Mouse (Mus musculus) lung, postnatal 0 days (tissue): ENCODE measurements at regions not wholly inside any gene's neighbourhood (a gene's known extent, or its start where the extent isn't known, plus 50 kb on each side); places are given as distances from the start of the nearest gene placed in this dataset.

Experiments used
- ATAC-seq: fragments of 200-750 bp; cut with Nextera tagmentation; 2 replicates; pipeline ENCODE4 v1.8.0; 2017; ENCODE audit warnings: moderate library complexity
- DNase-seq: peaks from one replicate; pipeline ENCODE4 v3.0.0-alpha.2; 2016; ENCODE audit warnings: low spot score
- H3K27ac ChIP-seq: fragments of 300-500 bp; sonication (generic); 2 replicates; pipeline ENCODE4 v1.5.1; 2014; ENCODE audit warnings: antibody characterized with exemption, mild to moderate bottlenecking, low read length, mixed read lengths
- H3K27me3 ChIP-seq: fragments of 300-500 bp; sonication (generic); replicated peaks from 2 replicates; pipeline ENCODE4 v1.6.1; 2014; ENCODE audit warnings: low read length, mixed read lengths; ENCODE audit not compliant: insufficient read depth
- H3K36me3 ChIP-seq: fragments of 300-500 bp; sonication (generic); 2 replicates; pipeline ENCODE4 v1.6.1; 2014; ENCODE audit warnings: low read length, mixed read lengths; ENCODE audit not compliant: insufficient read depth
- H3K4me1 ChIP-seq: fragments of 300-500 bp; sonication (generic); 2 replicates; pipeline ENCODE4 v1.6.1; 2014; ENCODE audit warnings: antibody characterized with exemption, low read depth, low read length, mixed read lengths; ENCODE audit not compliant: insufficient read depth
- H3K4me2 ChIP-seq: fragments of 300-500 bp; sonication (generic); replicated peaks from 2 replicates; pipeline ENCODE4 v1.6.1; 2014; ENCODE audit warnings: low read depth, mild to moderate bottlenecking, low read length, moderate library complexity, mixed read lengths
- H3K4me3 ChIP-seq: fragments of 300-500 bp; sonication (generic); 2 replicates; pipeline ENCODE4 v1.5.1; 2014; ENCODE audit warnings: low read depth, low read length
- H3K9ac ChIP-seq: fragments of 300-500 bp; sonication (generic); replicated peaks from 2 replicates; pipeline ENCODE4 v1.6.1; 2014; ENCODE audit warnings: low read depth, mild to moderate bottlenecking
- H3K9me3 ChIP-seq: fragments of 300-500 bp; sonication (generic); 2 replicates; pipeline ENCODE4 v1.6.1; 2016; ENCODE audit warnings: low read length, mixed read lengths
- CTCF ChIP-seq: IDR thresholded peaks from 2 replicates; pipeline ENCODE4 v1.5.1; 2016; ENCODE audit warnings: antibody characterized with exemption, mild to moderate bottlenecking
- EP300 ChIP-seq: IDR thresholded peaks from 2 replicates; pipeline ENCODE4 v1.6.1; 2016; ENCODE audit warnings: antibody characterized with exemption, mild to moderate bottlenecking, control low read depth
- WGBS: fragments of 180-500 bp; shearing (Covaris S2); extraction: QIAGEN DNeasy Blood & Tissue Kit; methylation state at CpG from one replicate; pipeline ENCODE4 v1.1.7; 2014; 5-methylcytosine and 5-hydroxymethylcytosine counted together

DNA sequence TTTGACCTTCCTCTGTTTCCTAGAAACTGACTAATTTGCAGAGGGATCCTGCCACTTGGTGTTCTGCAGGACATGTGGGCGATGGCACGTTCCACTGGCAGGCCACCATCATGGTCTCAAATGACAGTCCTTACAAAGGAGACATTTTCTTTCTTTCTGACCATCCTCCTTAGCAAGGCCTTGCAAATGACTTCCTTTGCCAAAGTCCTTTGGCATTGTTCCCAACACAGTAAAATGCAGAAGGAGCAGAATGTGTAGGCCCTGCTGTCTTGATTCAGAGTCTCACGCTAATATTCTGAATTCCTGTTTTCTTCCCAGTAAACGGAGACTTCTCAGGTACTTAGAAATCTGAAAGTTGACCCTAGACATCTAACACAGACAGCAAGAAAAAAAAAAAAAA, 308.3 kb upstream of the Cxadr start:
- Histone ChIP-seq H3K4me1 (no peaks in the 10 kb centered on the region), H3K9me3 (no peaks in the 10 kb centered on the region), H3K9ac (no peak overlapping the region), H3K27me3 (no peaks in the 10 kb centered on the region), H3K4me3 (no peak overlapping the region), H3K4me2 (no peak overlapping the region), H3K27ac (no peak overlapping the region), H3K36me3 (no peaks in the 10 kb centered on the region)
- ATAC-seq (no peak), DNase-seq (no peak)
- TF ChIP-seq EP300 (no peak), CTCF (no peak)
- WGBS: 66% methylated on average over 4 of the region's 4 CpGs

GRCm38 (mm10) chr16:77989791-77990325, 311.4 kb upstream of the Cxadr start:
- WGBS: 65% methylated on average over 4 of the region's 4 CpGs
- Histone ChIP-seq H3K4me2 (no peak overlapping the region), H3K9ac (no peak overlapping the region), H3K36me3 (no peaks in the 10 kb centered on the region), H3K4me1 (no peaks in the 10 kb centered on the region), H3K4me3 (no peak overlapping the region), H3K27ac (no peak overlapping the region), H3K9me3 (no peaks in the 10 kb centered on the region), H3K27me3 (no peaks in the 10 kb centered on the region)
- no peak for ATAC-seq
- DNase-seq: no peak
- no peak for TF ChIP-seq CTCF

DNA sequence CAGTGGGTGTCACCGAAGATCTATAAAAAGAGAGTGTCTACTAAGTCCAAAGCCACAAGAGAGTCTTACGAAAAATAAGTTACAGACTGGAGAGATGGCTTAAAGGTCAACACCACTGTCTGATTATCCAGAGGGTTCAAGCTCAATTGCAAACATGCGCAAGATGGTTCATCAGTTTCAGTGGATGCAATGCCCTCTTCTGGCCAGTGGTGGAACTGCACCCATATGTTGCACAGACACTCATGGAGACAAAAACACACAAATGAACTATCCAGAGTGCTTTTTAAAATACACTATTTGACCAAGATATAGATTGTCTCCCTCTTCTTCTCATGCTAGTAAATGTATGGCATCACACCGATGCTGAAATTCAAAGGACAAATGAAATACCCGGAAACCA, 312.1 kb upstream of the Cxadr start:
- DNase-seq (no peak), ATAC-seq (no peak)
- Histone ChIP-seq H3K4me2 (no peak overlapping the region), H3K9ac (no peak overlapping the region), H3K4me3 (no peak overlapping the region), H3K9me3 (no peaks in the 10 kb centered on the region), H3K27ac (no peak overlapping the region), H3K36me3 (no peaks in the 10 kb centered on the region), H3K27me3 (no peaks in the 10 kb centered on the region), H3K4me1 (no peaks in the 10 kb centered on the region)
- WGBS: 97% methylated on average over 5 of the region's 5 CpGs
- TF ChIP-seq EP300: no peak
- TF ChIP-seq CTCF: peak; percentile 61

DNA sequence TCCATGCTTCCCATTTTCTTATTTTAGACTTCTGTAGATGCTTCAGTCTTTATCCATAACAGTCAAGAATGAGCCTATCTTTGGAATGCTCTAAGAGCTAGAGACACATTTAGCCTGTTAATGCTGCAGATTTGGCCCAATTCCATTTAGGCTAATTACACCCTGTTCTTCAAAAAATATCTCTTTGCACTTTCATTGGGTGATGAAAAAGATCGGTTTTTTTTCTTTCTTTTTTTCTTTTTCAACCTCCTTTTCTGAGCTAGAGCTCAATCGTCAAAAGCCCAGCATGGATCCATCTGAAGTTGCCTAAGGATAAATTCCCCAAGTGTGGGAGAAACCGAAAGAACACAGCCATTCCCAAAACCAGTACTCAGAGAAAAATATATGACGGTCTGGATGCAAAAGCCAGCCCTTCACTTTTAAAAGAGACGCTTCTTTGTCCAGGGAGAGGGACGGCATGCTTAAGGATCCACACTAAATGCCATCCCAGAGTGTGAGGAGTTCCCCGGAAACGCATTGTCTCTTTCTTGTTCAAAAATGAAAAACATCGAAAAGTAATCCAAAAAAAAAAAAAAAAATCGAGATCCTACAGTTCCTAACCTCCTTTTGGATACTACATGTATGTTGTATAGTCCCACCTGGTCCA, 314.3 kb upstream of the Cxadr start:
- DNase-seq (no peak), ATAC-seq (no peak)

GRCm38 (mm10) chr16:77948785-77949184, 346.9 kb upstream of the Gm11146 start:
- no peak for DNase-seq
- TF ChIP-seq CTCF (no peak), EP300 (no peak)
- no peak for ATAC-seq
- Histone ChIP-seq H3K4me2 (no peak overlapping the region), H3K4me1 (no peaks in the 10 kb centered on the region), H3K9me3 (no peaks in the 10 kb centered on the region), H3K27ac (no peak overlapping the region), H3K27me3 (no peaks in the 10 kb centered on the region), H3K4me3 (no peak overlapping the region), H3K9ac (no peak overlapping the region), H3K36me3 (no peaks in the 10 kb centered on the region)
- 36% methylated on average over 1 of the region's 1 CpGs for WGBS

More for the DNA sequence above, 314.3 kb upstream of the Cxadr start:
- Histone ChIP-seq H3K9me3 (no peaks in the 10 kb centered on the region), H3K4me1 (no peaks in the 10 kb centered on the region), H3K27me3 (no peaks in the 10 kb centered on the region), H3K27ac (no peak overlapping the region), H3K4me3 (no peak overlapping the region), H3K4me2 (no peak overlapping the region), H3K9ac (no peak overlapping the region), H3K36me3 (no peaks in the 10 kb centered on the region)
- no peak for TF ChIP-seq CTCF
- no peak for TF ChIP-seq EP300
- 76% methylated on average over 10 of the region's 10 CpGs for WGBS

DNA sequence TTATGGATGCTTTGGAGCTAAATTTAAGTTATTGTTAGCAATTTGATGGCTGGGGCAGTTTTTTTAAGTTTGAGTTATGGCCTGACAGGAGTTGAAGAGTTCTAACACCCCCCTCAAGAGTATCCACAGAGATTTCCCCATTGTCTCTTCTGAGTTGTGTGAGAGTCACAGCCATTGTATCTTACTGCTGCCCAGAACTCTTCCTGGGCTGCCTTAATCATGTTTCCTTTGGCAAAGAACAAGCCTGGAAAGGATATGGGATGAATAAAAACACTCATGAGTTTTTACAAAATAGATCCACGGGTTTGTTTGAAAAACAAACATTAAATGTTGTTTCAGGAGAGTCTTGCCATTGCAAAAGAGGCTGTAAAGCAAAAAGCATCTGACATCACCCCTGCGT, 343.5 kb upstream of the Gm11146 start:
- Histone ChIP-seq H3K36me3 (no peaks in the 10 kb centered on the region), H3K27me3 (no peaks in the 10 kb centered on the region), H3K9ac (no peak overlapping the region), H3K4me2 (no peak overlapping the region), H3K4me1 (no peaks in the 10 kb centered on the region), H3K27ac (no peak overlapping the region), H3K9me3 (no peaks in the 10 kb centered on the region), H3K4me3 (no peak overlapping the region)
- DNase-seq: no peak
- TF ChIP-seq EP300: no peak
- TF ChIP-seq CTCF: no peak
- WGBS: 46% methylated on average over 2 of the region's 2 CpGs
- ATAC-seq: no peak
